Comparison of ENCODE assay signal across 21 mouse cellular contexts in the genomic region with DNA sequence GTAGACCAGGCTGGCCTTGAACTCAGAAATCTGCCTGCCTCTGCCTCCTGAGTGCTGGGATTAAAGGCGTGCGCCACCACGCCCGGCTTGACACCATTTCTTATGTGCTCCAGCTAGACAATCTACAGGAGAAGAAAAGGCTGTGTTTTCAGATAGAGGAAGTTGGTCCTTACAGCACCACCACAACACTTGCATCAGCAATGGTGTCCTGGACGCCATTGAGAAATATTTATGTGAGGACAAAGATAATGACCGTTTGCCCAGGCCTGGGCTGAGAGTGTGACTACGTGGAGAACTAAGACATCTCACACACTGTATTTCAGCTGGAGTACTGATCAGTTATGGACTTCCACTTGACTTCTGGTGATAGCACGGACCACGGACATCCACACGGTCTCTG.
"Had no signal": no experiment of that assay in that cellular context is flagged by ENCODE, and none has a peak within 500 bp of the region (broad histone marks: within the 10 kb centered on the region; RNA-seq: fewer than 3 reads in every experiment).

No protein-coding gene starts in this region.

- H3K27me3 ChIP-seq: liver, embryonic 12.5 days; lung, embryonic 15.5 days; midbrain, embryonic 13.5 days; midbrain, embryonic 15.5 days; neural tube, embryonic 12.5 days; stomach, embryonic 15.5 days had no signal

- H3K9ac ChIP-seq: liver, embryonic 12.5 days; liver, embryonic 14.5 days; lung, embryonic 15.5 days; midbrain, embryonic 13.5 days; midbrain, embryonic 15.5 days; neural tube, embryonic 12.5 days; stomach, embryonic 15.5 days had no signal

- H3K27ac ChIP-seq: liver, embryonic 12.5 days; liver, embryonic 14.5 days; lung, embryonic 15.5 days; midbrain, embryonic 13.5 days; midbrain, embryonic 15.5 days; neural tube, embryonic 12.5 days; stomach, embryonic 15.5 days; stomach, postnatal 0 days had no signal

- H3K4me3 ChIP-seq: liver, embryonic 12.5 days; lung, embryonic 15.5 days; midbrain, embryonic 13.5 days; midbrain, embryonic 15.5 days; neural tube, embryonic 12.5 days; stomach, embryonic 15.5 days had no signal

- ATAC-seq: liver, embryonic 12.5 days; lung, postnatal 0 days; midbrain, embryonic 13.5 days; midbrain, embryonic 15.5 days had no signal

- H3K36me3 ChIP-seq: liver, embryonic 12.5 days; lung, embryonic 15.5 days; midbrain, embryonic 13.5 days; midbrain, embryonic 15.5 days; neural tube, embryonic 12.5 days; stomach, embryonic 15.5 days had no signal

- DNase-seq: lung, adult 18-20 months; lung, postnatal 14 days; lung, postnatal 4 days; retina, postnatal 1 day; right cerebral cortex, adult 18-20 months; right cerebral cortex, postnatal 25 days; right cerebral cortex, postnatal 4 days; spleen, adult 18-20 months; thymus, adult 18-20 months; thymus, postnatal 14 days; thymus, postnatal 4 days had no signal

- H3K4me1 ChIP-seq: liver, embryonic 12.5 days; stomach, embryonic 15.5 days had no signal

- H3K4me2 ChIP-seq: liver, embryonic 12.5 days; lung, embryonic 15.5 days; midbrain, embryonic 11.5 days; midbrain, embryonic 13.5 days; midbrain, embryonic 15.5 days; neural tube, embryonic 12.5 days; stomach, embryonic 15.5 days had no signal

- H3K9me3 ChIP-seq: lung, embryonic 15.5 days; midbrain, embryonic 15.5 days; neural tube, embryonic 12.5 days; stomach, embryonic 15.5 days had no signal
